Comparison of ENCODE assay signal across 9 mouse cellular contexts in genomic region chr16:96896510-96897133, GRCm38 (mm10).
DNase-seq lines count a peak whose midpoint lies in the region; ATAC-seq and TF ChIP-seq lines count a peak whose summit lies in the region.
"Had no signal": no experiment of that assay in that cellular context is flagged by ENCODE, and none has a peak within 500 bp of the region (broad histone marks: within the 10 kb centered on the region; RNA-seq: fewer than 3 reads in every experiment).

No protein-coding gene starts in this region.

- H3K79me2 ChIP-seq in CH12.LX (replicated peaks; ENCODE audit: control insufficient read depth, extremely low read depth, insufficient read depth, poor library complexity, severe bottlenecking) (no peaks in the 10 kb centered on the region), MEL (ENCODE audit: control insufficient read depth, insufficient read depth, low read length, poor library complexity) (no peaks in the 10 kb centered on the region)

- H3K9ac ChIP-seq in CH12.LX (ENCODE audit: insufficient read depth, low read depth) (no peak overlapping the region), MEL (ENCODE audit: control insufficient read depth, low read depth, low read length, poor library complexity, severe bottlenecking) (no peak overlapping the region)
- no peak overlapping the region for H3K9ac ChIP-seq in embryonic facial prominence, embryonic 11.5 days (replicated peaks; ENCODE audit: low read length)
- H3K9ac ChIP-seq: embryonic facial prominence, embryonic 15.5 days; limb, embryonic 15.5 days had no signal

- no peaks in the 10 kb centered on the region for H3K9me3 ChIP-seq in CH12.LX (replicated peaks; ENCODE audit: low read length)
- no peaks in the 10 kb centered on the region for H3K9me3 ChIP-seq in MEL (replicated peaks; ENCODE audit: insufficient read depth, low read length)
- H3K9me3 ChIP-seq in embryonic facial prominence, embryonic 11.5 days (replicated peaks; ENCODE audit: control insufficient read depth, low read length) = no peaks in the 10 kb centered on the region
- H3K9me3 ChIP-seq: embryonic facial prominence, embryonic 15.5 days; limb, embryonic 15.5 days had no signal

- no peak for TF ChIP-seq POLR2A in CH12.LX (IDR thresholded peaks at IDR 0.05; ENCODE audit: low read depth, low read length)
- no peak for TF ChIP-seq POLR2A in MEL (IDR thresholded peaks at IDR 0.05; ENCODE audit: control insufficient read depth in 1 of 2, insufficient read depth in 1 of 2, low read depth in 1 of 2, low read length in 2 of 2, poor library complexity in 1 of 2)

- H3K4me2 ChIP-seq in CH12.LX (ENCODE audit: insufficient read depth, low read depth, poor library complexity, severe bottlenecking) = no peak overlapping the region
- H3K4me2 ChIP-seq in embryonic facial prominence, embryonic 11.5 days (ENCODE audit: low read depth, low read length) = no peak overlapping the region
- H3K4me2 ChIP-seq: embryonic facial prominence, embryonic 15.5 days; limb, embryonic 15.5 days had no signal

- H3K4me3 ChIP-seq in layer of hippocampus, adult 2 months = no peak overlapping the region
- H3K4me3 ChIP-seq in CH12.LX (replicated peaks in 1 of 3; ENCODE audit: low read depth in 2 of 3, low read length in 2 of 3, poor library complexity in 1 of 3) (no peak overlapping the region), MEL (ENCODE audit: control insufficient read depth in 1 of 2, insufficient read depth in 1 of 2, low read depth in 2 of 2, low read length in 2 of 2) (no peak overlapping the region)
- H3K4me3 ChIP-seq in embryonic facial prominence, embryonic 11.5 days (ENCODE audit: low read depth, low read length) = no peak overlapping the region
- H3K4me3 ChIP-seq: embryonic facial prominence, embryonic 15.5 days; limb, embryonic 15.5 days had no signal

- ATAC-seq in embryonic facial prominence, embryonic 11.5 days (replicated peaks; ENCODE audit: insufficient number of reproducible peaks, low FRiP score, low TSS enrichment, low read depth) = no peak

- DNase-seq in layer of hippocampus, adult 2 months (ENCODE audit: low spot score in 2 of 2) = peak; percentile 26 to 42
- DNase-seq in layer of hippocampus, postnatal 36 days = no peak
- DNase-seq in CH12.LX (ENCODE audit: extremely low read depth) (peak; percentile 66), MEL (ENCODE audit: low read depth, low spot score) (peak; percentile 69)
- peak; percentile 67 for DNase-seq in embryonic facial prominence, embryonic 11.5 days (ENCODE audit: low spot score)
- peak; percentile 32 to 68 for DNase-seq in kidney, postnatal 36 days
- peak; percentile 71 for DNase-seq in retina, postnatal 1 day

- TF ChIP-seq EP300 in CH12.LX (IDR thresholded peaks at IDR 0.05; ENCODE audit: low read length) (no peak), MEL (IDR thresholded peaks at IDR 0.05; ENCODE audit: low read depth in 1 of 2, low read length in 2 of 2) (no peak)

- no peak overlapping the region for H3K27ac ChIP-seq in layer of hippocampus, adult 2 months
- H3K27ac ChIP-seq in CH12.LX (ENCODE audit: insufficient read depth, low read depth) (no peak overlapping the region), MEL (ENCODE audit: control insufficient read depth, low read depth, low read length) (no peak overlapping the region)
- H3K27ac ChIP-seq in embryonic facial prominence, embryonic 11.5 days (replicated peaks; ENCODE audit: low read depth, low read length) = no peak overlapping the region
- H3K27ac ChIP-seq: embryonic facial prominence, embryonic 15.5 days; limb, embryonic 15.5 days had no signal

- TF ChIP-seq CTCF in layer of hippocampus, adult 2 months (conservative IDR thresholded peaks at IDR 0.05) = peak; percentile 86
- TF ChIP-seq CTCF in CH12.LX (conservative IDR thresholded peaks at IDR 0.05 in 1 of 2, IDR thresholded peaks at IDR 0.05 in 1 of 2; ENCODE audit: low read depth in 2 of 2, low read length in 2 of 2) (peak in 1 of 2 experiments; percentile 88; a peak in 3 of 4 replicates), MEL (IDR thresholded peaks at IDR 0.05 in 2 of 3, conservative IDR thresholded peaks at IDR 0.05 in 1 of 3; ENCODE audit: control insufficient read depth in 1 of 3, insufficient read depth in 1 of 3, low read depth in 2 of 3, low read length in 3 of 3, poor library complexity in 1 of 3, severe bottlenecking in 1 of 3) (peak; percentile 23 to 84 (median 59); a peak in 4 of 6 replicates)

- H3K36me3 ChIP-seq in CH12.LX (replicated peaks in 1 of 2; ENCODE audit: control insufficient read depth in 1 of 2, insufficient read depth in 1 of 2, low read length in 1 of 2) (no peaks in the 10 kb centered on the region), MEL (ENCODE audit: control insufficient read depth in 1 of 2, insufficient read depth in 2 of 2, low read length in 2 of 2) (no peaks in the 10 kb centered on the region)
- H3K36me3 ChIP-seq in embryonic facial prominence, embryonic 11.5 days (replicated peaks; ENCODE audit: control insufficient read depth, insufficient read depth, low read depth, low read length) = no peaks in the 10 kb centered on the region
- H3K36me3 ChIP-seq: embryonic facial prominence, embryonic 15.5 days; limb, embryonic 15.5 days had no signal

- peak; percentile 77 for TF ChIP-seq RAD21 in CH12.LX (IDR thresholded peaks at IDR 0.05; ENCODE audit: low read depth, low read length)
- peak; percentile 80 for TF ChIP-seq RAD21 in MEL (IDR thresholded peaks at IDR 0.05; ENCODE audit: low read depth, low read length)

- H3K4me1 ChIP-seq in CH12.LX (ENCODE audit: control insufficient read depth in 1 of 2, insufficient read depth in 2 of 2) (peaks cover 2 to 10% of the 10 kb centered on the region in 2 experiments; a peak in 2 of 4 replicates), MEL (ENCODE audit: control insufficient read depth in 1 of 2, insufficient read depth in 2 of 2, low read length in 2 of 2) (no peaks in the 10 kb centered on the region)
- H3K4me1 ChIP-seq in embryonic facial prominence, embryonic 11.5 days (ENCODE audit: control insufficient read depth, insufficient read depth, low read length) = no peaks in the 10 kb centered on the region
- H3K4me1 ChIP-seq: embryonic facial prominence, embryonic 15.5 days had no signal

- in situ Hi-C loops in CH12.LX (cut with MboI; ENCODE audit: low pct_ligation_motif_present, low pct_unique_long_range_greater_than_20kb, low sequenced_read_pairs) = loop anchor here (10.0 kb wide), 1 partner anchor 378 kb away; no protein-coding TSS in a partner anchor

- 59% methylated on average over 10 of the region's 10 CpGs for WGBS in embryonic facial prominence, embryonic 11.5 days

- H3K27me3 ChIP-seq in CH12.LX (replicated peaks) (no peaks in the 10 kb centered on the region), MEL (ENCODE audit: control insufficient read depth in 1 of 2, insufficient read depth in 2 of 2, low read length in 2 of 2) (no peaks in the 10 kb centered on the region)
- no peaks in the 10 kb centered on the region for H3K27me3 ChIP-seq in embryonic facial prominence, embryonic 11.5 days (ENCODE audit: control insufficient read depth, insufficient read depth, low read length)
- H3K27me3 ChIP-seq: embryonic facial prominence, embryonic 15.5 days; limb, embryonic 15.5 days had no signal

- dilution Hi-C loops in CH12.LX (cut with MboI; ENCODE audit: extremely low pct_ligation_motif_present, extremely low pct_unique_long_range_greater_than_20kb, low sequenced_read_pairs) = no loop called here

TF ChIP-seq in CH12.LX, 34 proteins besides CTCF, POLR2A, EP300 and RAD21 (continues in another document):
- TF ChIP-seq CHD1 (IDR thresholded peaks at IDR 0.05; ENCODE audit: low read depth, low read length) (no peak), TBP (conservative IDR thresholded peaks at IDR 0.05; ENCODE audit: low read depth, low read length) (no peak), ZMIZ1 (IDR thresholded peaks at IDR 0.05; ENCODE audit: low read depth, low read length) (no peak), MAFK (IDR thresholded peaks at IDR 0.05; ENCODE audit: insufficient replicate concordance, low read length) (peak; percentile 78), RCOR1 (conservative IDR thresholded peaks at IDR 0.05; ENCODE audit: low read depth, low read length) (0 out of 2 replicates have a peak, but pooled peaks have one; percentile 49), JUN (IDR thresholded peaks at IDR 0.05; ENCODE audit: insufficient read depth, low read depth, low read length) (no peak), MXI1 (IDR thresholded peaks at IDR 0.05; ENCODE audit: low read depth, low read length) (no peak), USF1 (IDR thresholded peaks at IDR 0.05; ENCODE audit: low read depth, low read length) (no peak), TCF12 (IDR thresholded peaks at IDR 0.05; ENCODE audit: low read depth, low read length) (no peak), USF2 (conservative IDR thresholded peaks at IDR 0.05; ENCODE audit: low read depth, low read length) (no peak), JUND (conservative IDR thresholded peaks at IDR 0.05; ENCODE audit: low read depth, low read length) (peak; percentile 43; the same call in 1 of the 2 replicates), IRF4 (IDR thresholded peaks at IDR 0.05; ENCODE audit: low read depth, low read length) (0 out of 2 replicates have a peak, but pooled peaks have one; percentile 22), MEF2A (IDR thresholded peaks at IDR 0.05; ENCODE audit: borderline replicate concordance, low read depth, low read length) (peak; percentile 32; the same call in 1 of the 2 replicates)

TF ChIP-seq in MEL, 35 proteins besides CTCF, POLR2A, EP300 and RAD21:
- TF ChIP-seq ZC3H11A (IDR thresholded peaks at IDR 0.05; ENCODE audit: low read depth, low read length) (peak; percentile 88), TBP (IDR thresholded peaks at IDR 0.05; ENCODE audit: low read depth, low read length) (no peak), SMC3 (IDR thresholded peaks at IDR 0.05; ENCODE audit: low read depth, low read length) (peak; percentile 98), TCF12 (IDR thresholded peaks at IDR 0.05; ENCODE audit: low read depth, low read length) (no peak)
TF ChIP-seq in MEL: peak in this region for 2.

Comparison
In these comparisons a context has a peak if more than half of its experiments do, and no peak if none do; other contexts are left out.
1. DNase-seq: peak in layer of hippocampus, adult 2 months (2 of 2), CH12.LX (single experiment), MEL (single experiment), embryonic facial prominence, embryonic 11.5 days (single experiment), kidney, postnatal 36 days (2 of 2) and retina, postnatal 1 day (single experiment); none in layer of hippocampus, postnatal 36 days (0 of 2).